Comparison of ENCODE assay signal across 13 mouse cellular contexts in the genomic region with DNA sequence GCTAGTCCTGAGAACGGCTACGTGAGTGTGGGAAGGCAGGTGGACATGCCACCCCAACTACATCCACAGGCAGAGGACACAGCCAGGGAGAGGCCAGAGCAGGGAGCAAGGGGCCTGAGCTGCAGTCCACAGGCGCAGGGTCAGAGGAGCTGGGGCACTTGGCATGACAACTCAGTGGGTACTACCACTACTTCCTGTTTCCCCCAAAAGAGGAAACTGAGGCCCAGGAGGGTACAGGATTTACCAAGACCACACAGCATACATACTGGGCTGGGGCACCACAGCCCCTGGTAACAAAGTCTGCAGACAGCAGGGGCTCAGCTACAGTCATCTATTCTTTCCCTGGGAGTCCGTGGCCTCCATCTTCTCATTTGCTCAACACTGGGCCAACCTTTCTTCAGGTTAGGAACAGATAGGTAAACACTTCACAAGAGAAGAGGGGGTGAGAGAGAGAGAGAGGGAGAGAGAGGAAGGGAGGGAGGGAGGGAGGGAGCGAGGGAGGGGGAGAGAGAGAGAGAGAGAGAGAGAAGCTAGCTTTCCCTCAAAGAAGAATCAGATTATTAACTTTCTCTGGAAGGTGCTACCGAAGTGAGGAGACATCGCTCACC. TPM values are rescaled to one million over a fixed set of nuclear protein-coding genes. Genes with fewer than 3 reads are reported as not detected.
A peak's percentile ranks its signal among the peaks of the same experiment; 100 is the strongest.
DNase-seq lines count a peak whose midpoint lies in the region; ATAC-seq and TF ChIP-seq lines count a peak whose summit lies in the region.
"Had no signal": no experiment of that assay in that cellular context is flagged by ENCODE, and none has a peak within 500 bp of the region (broad histone marks: within the 10 kb centered on the region; RNA-seq: fewer than 3 reads in every experiment).

No protein-coding gene starts in this region.

- H3K27me3 ChIP-seq in hindbrain, postnatal 0 days (ENCODE audit: insufficient read depth, low read length), result no peaks in the 10 kb centered on the region
- H3K27me3 ChIP-seq in hindbrain, embryonic 12.5 days, result no peaks in the 10 kb centered on the region
- no peaks in the 10 kb centered on the region for H3K27me3 ChIP-seq in E14TG2a.4 (ENCODE audit: insufficient read depth, low read length)
- no peaks in the 10 kb centered on the region for H3K27me3 ChIP-seq in embryonic facial prominence, embryonic 14.5 days (replicated peaks; ENCODE audit: control insufficient read depth, insufficient read depth, low read length)
- H3K27me3 ChIP-seq in lung, postnatal 0 days (replicated peaks; ENCODE audit: insufficient read depth, low read length), result no peaks in the 10 kb centered on the region
- H3K27me3 ChIP-seq: forebrain, embryonic 15.5 days; hindbrain, embryonic 15.5 days; neural tube, embryonic 15.5 days had no signal

- 0 out of 2 replicates have a peak overlapping the region, but pooled peaks have one; percentile 27 for H3K27ac ChIP-seq in hindbrain, postnatal 0 days
- H3K27ac ChIP-seq in hindbrain, embryonic 12.5 days, result no peak overlapping the region
- peak overlapping the region; percentile 58; the same call in 1 of the 2 replicates for H3K27ac ChIP-seq in embryonic facial prominence, embryonic 14.5 days (replicated peaks; ENCODE audit: low read depth, low read length)
- H3K27ac ChIP-seq in lung, postnatal 0 days (ENCODE audit: low read length), result peak overlapping the region; percentile 68
- H3K27ac ChIP-seq: forebrain, embryonic 15.5 days; neural tube, embryonic 15.5 days had no signal

- WGBS in hindbrain, postnatal 0 days, result 75% methylated on average over 7 of the region's 7 CpGs
- 57% methylated on average over 7 of the region's 7 CpGs for WGBS in hindbrain, embryonic 12.5 days
- 65% methylated on average over 7 of the region's 7 CpGs for WGBS in embryonic facial prominence, embryonic 14.5 days
- 49% methylated on average over 7 of the region's 7 CpGs for WGBS in lung, postnatal 0 days

- no peak for ATAC-seq in hindbrain, postnatal 0 days
- ATAC-seq in hindbrain, embryonic 12.5 days (ENCODE audit: low FRiP score), result no peak
- ATAC-seq in embryonic facial prominence, embryonic 14.5 days (ENCODE audit: low read depth), result no peak
- peak; percentile 71 for ATAC-seq in lung, postnatal 0 days
- ATAC-seq: forebrain, embryonic 15.5 days had no signal

- TF ChIP-seq EP300 in lung, postnatal 0 days (IDR thresholded peaks at IDR 0.05), result peak; percentile 23; the same call in 1 of the 2 replicates

- H3K4me2 ChIP-seq in hindbrain, postnatal 0 days (ENCODE audit: low read depth, low read length), result no peak overlapping the region
- no peak overlapping the region for H3K4me2 ChIP-seq in hindbrain, embryonic 12.5 days (replicated peaks)
- 0 out of 2 replicates have a peak overlapping the region, but pooled peaks have one; percentile 24 for H3K4me2 ChIP-seq in embryonic facial prominence, embryonic 14.5 days (ENCODE audit: low read depth, low read length)
- H3K4me2 ChIP-seq in lung, postnatal 0 days (replicated peaks; ENCODE audit: low read depth, low read length), result peak overlapping the region; percentile 33
- H3K4me2 ChIP-seq: forebrain, embryonic 15.5 days; midbrain, embryonic 11.5 days; neural tube, embryonic 15.5 days had no signal

- no peak for DNase-seq in hindbrain, postnatal 0 days (ENCODE audit: low spot score)
- no peak for DNase-seq in embryonic facial prominence, embryonic 14.5 days (ENCODE audit: low spot score)
- peak; percentile 65 for DNase-seq in lung, postnatal 0 days (ENCODE audit: low spot score)
- DNase-seq in layer of hippocampus, postnatal 25 days (ENCODE audit: extremely low spot score in 1 of 2, low spot score in 1 of 2), result no peak
- DNase-seq in layer of hippocampus, adult 9-10 months (ENCODE audit: low spot score), result no peak
- no peak for DNase-seq in layer of hippocampus, adult 8-10 months (ENCODE audit: low spot score in 2 of 2)
- DNase-seq: heart, adult 18-20 months had no signal

- no peak overlapping the region for H3K9ac ChIP-seq in hindbrain, postnatal 0 days (replicated peaks; ENCODE audit: low read length)
- no peak overlapping the region for H3K9ac ChIP-seq in hindbrain, embryonic 12.5 days
- H3K9ac ChIP-seq in embryonic facial prominence, embryonic 14.5 days (ENCODE audit: low read depth, low read length), result no peak overlapping the region
- H3K9ac ChIP-seq in lung, postnatal 0 days (replicated peaks; ENCODE audit: low read depth), result no peak overlapping the region
- H3K9ac ChIP-seq: forebrain, embryonic 15.5 days; hindbrain, embryonic 15.5 days; neural tube, embryonic 15.5 days had no signal

- no peaks in the 10 kb centered on the region for H3K36me3 ChIP-seq in hindbrain, postnatal 0 days (ENCODE audit: insufficient read depth, low read length)
- no peaks in the 10 kb centered on the region for H3K36me3 ChIP-seq in hindbrain, embryonic 12.5 days
- peaks cover 4% of the 10 kb centered on the region for H3K36me3 ChIP-seq in E14TG2a.4 (ENCODE audit: insufficient read depth, low read length)
- no peaks in the 10 kb centered on the region for H3K36me3 ChIP-seq in embryonic facial prominence, embryonic 14.5 days (ENCODE audit: control insufficient read depth, insufficient read depth, low read length)
- H3K36me3 ChIP-seq in lung, postnatal 0 days (ENCODE audit: insufficient read depth, low read length), result no peaks in the 10 kb centered on the region
- H3K36me3 ChIP-seq: forebrain, embryonic 15.5 days; hindbrain, embryonic 15.5 days; neural tube, embryonic 15.5 days had no signal

- no peaks in the 10 kb centered on the region for H3K9me3 ChIP-seq in hindbrain, postnatal 0 days (ENCODE audit: low read length)
- H3K9me3 ChIP-seq in hindbrain, embryonic 12.5 days (replicated peaks), result no peaks in the 10 kb centered on the region
- no peaks in the 10 kb centered on the region for H3K9me3 ChIP-seq in E14TG2a.4 (ENCODE audit: low read length)
- no peaks in the 10 kb centered on the region for H3K9me3 ChIP-seq in embryonic facial prominence, embryonic 14.5 days (ENCODE audit: control insufficient read depth, low read length)
- no peaks in the 10 kb centered on the region for H3K9me3 ChIP-seq in lung, postnatal 0 days (ENCODE audit: low read length)
- H3K9me3 ChIP-seq: forebrain, embryonic 15.5 days; hindbrain, embryonic 15.5 days; neural tube, embryonic 15.5 days had no signal

- H3K4me3 ChIP-seq in hindbrain, postnatal 0 days (ENCODE audit: low read length), result no peak overlapping the region
- no peak overlapping the region for H3K4me3 ChIP-seq in hindbrain, embryonic 12.5 days
- H3K4me3 ChIP-seq in E14TG2a.4 (replicated peaks; ENCODE audit: low read length), result peak overlapping the region; percentile 63
- no peak overlapping the region for H3K4me3 ChIP-seq in embryonic facial prominence, embryonic 14.5 days (ENCODE audit: low read depth, low read length)
- H3K4me3 ChIP-seq in lung, postnatal 0 days (ENCODE audit: low read depth, low read length), result no peak overlapping the region
- H3K4me3 ChIP-seq: forebrain, embryonic 15.5 days; hindbrain, embryonic 15.5 days; neural tube, embryonic 15.5 days had no signal

- H3K4me1 ChIP-seq in hindbrain, postnatal 0 days (ENCODE audit: insufficient read depth, low read length), result 0 out of 2 replicates have a peak, but pooled peaks cover 19% of the 10 kb centered on the region
- peaks cover 30% of the 10 kb centered on the region for H3K4me1 ChIP-seq in hindbrain, embryonic 12.5 days
- peaks cover 73% of the 10 kb centered on the region for H3K4me1 ChIP-seq in E14TG2a.4 (replicated peaks; ENCODE audit: low read depth, low read length)
- peaks cover 15% of the 10 kb centered on the region for H3K4me1 ChIP-seq in embryonic facial prominence, embryonic 14.5 days (ENCODE audit: control insufficient read depth, insufficient read depth, low read length)
- H3K4me1 ChIP-seq in lung, postnatal 0 days (ENCODE audit: insufficient read depth, low read depth, low read length), result peaks cover 5% of the 10 kb centered on the region; the same call in 1 of the 2 replicates

- no peak for TF ChIP-seq CTCF in hindbrain, postnatal 0 days (IDR thresholded peaks at IDR 0.05; ENCODE audit: low read depth)
- no peak for TF ChIP-seq CTCF in E14TG2a.4 (conservative IDR thresholded peaks at IDR 0.05; ENCODE audit: low read length)
- no peak for TF ChIP-seq CTCF in lung, postnatal 0 days (IDR thresholded peaks at IDR 0.05)

RNA-seq across cellular contexts. Expression of a gene that starts 13.7 kb away (rescaled TPM):
- total RNA-seq in hindbrain, postnatal 0 days (2014; rRNA removed), result 108 and 110 TPM in 2 replicates
- 15.2 and 19.7 TPM in 2 replicates for polyA plus RNA-seq in hindbrain, postnatal 0 days (2015; fragmentation: Nextera tagmentation; extraction: Ambion mirVana)
- polyA plus RNA-seq in hindbrain, embryonic 12.5 days (2016; fragmentation: Nextera tagmentation; extraction: Ambion mirVana), result 15.9 and 18.3 TPM in 2 replicates
- 12.5 and 15.6 TPM in 2 replicates for polyA plus RNA-seq in embryonic facial prominence, embryonic 14.5 days (2014; fragmentation: Nextera tagmentation; extraction: Ambion mirVana)
- 17.7 and 18.5 TPM in 2 replicates for polyA plus RNA-seq in lung, postnatal 0 days (2015; fragmentation: Nextera tagmentation; extraction: Ambion mirVana)
- total RNA-seq in layer of hippocampus, postnatal 25 days (2021), result 100 to 1,000 TPM; 211 to 245 TPM
- total RNA-seq in layer of hippocampus, adult 8-10 months (2022), result 100 to 1,000 TPM; 158 to 231 (median 197) TPM

Comparison
In these comparisons a context has a peak if more than half of its experiments do, and no peak if none do; other contexts are left out.
1. H3K4me2 ChIP-seq: peak in embryonic facial prominence, embryonic 14.5 days (single experiment) and lung, postnatal 0 days (single experiment); none in hindbrain, postnatal 0 days (single experiment) and hindbrain, embryonic 12.5 days (single experiment).